Mouse (Mus musculus): ENCODE data around the gene Ap4m1. TPM values are rescaled to one million over a fixed set of nuclear protein-coding genes. Genes with fewer than 3 reads are reported as not detected.
"Not testable (repeated sequence)": the region's sequence is repeated elsewhere in the genome, so short reads cannot be mapped to it uniquely, and the experiment has no call there.

Gene Ap4m1
- polyA plus RNA-seq, 1 experiment from 2014 or later = 5.3 TPM

GRCm38 (mm10) chr5:138202086-138202485, 30.3 kb downstream of the Ap4m1 start:
- ATAC-seq (ENCODE audit: insufficient read depth) = no peak
- WGBS (ENCODE audit: insufficient replicate concordance) = 61% methylated on average over 3 of the region's 3 CpGs
- 0 out of 2 replicates have a peak, but pooled peaks cover 3% of the 10 kb centered on the region for H3K9me3 ChIP-seq (replicated peaks)
- H3K4me1 ChIP-seq (replicated peaks) = no peaks in the 10 kb centered on the region
- no peaks in the 10 kb centered on the region for H3K36me3 ChIP-seq (replicated peaks)
- H3K9ac ChIP-seq = no peak overlapping the region
- no peak overlapping the region for H3K4me2 ChIP-seq
- H3K27me3 ChIP-seq = no peaks in the 10 kb centered on the region
- H3K4me3 ChIP-seq (replicated peaks) = no peak overlapping the region
- H3K27ac ChIP-seq (replicated peaks) = no peak overlapping the region

- Histone ChIP-seq H3K27me3 (no peaks in the 10 kb centered on the region), H3K27ac (replicated peaks) (no peak overlapping the region), H3K4me3 (replicated peaks) (no peak overlapping the region), H3K9ac (no peak overlapping the region), H3K4me1 (replicated peaks) (no peaks in the 10 kb centered on the region), H3K9me3 (replicated peaks) (0 out of 2 replicates have a peak, but pooled peaks cover 3% of the 10 kb centered on the region), H3K36me3 (replicated peaks) (no peaks in the 10 kb centered on the region), H3K4me2 (no peak overlapping the region)
- WGBS (ENCODE audit: insufficient replicate concordance) = 66% methylated on average over 1 of the region's 1 CpGs
- no peak for ATAC-seq (ENCODE audit: insufficient read depth)
Observed at GRCm38 (mm10) chr5:138207253-138207652, 35.5 kb downstream of the Ap4m1 start.

- 54% methylated on average over 4 of the region's 4 CpGs for WGBS (ENCODE audit: insufficient replicate concordance)
- Histone ChIP-seq H3K9ac (no peak overlapping the region), H3K9me3 (replicated peaks) (0 out of 2 replicates have a peak, but pooled peaks cover 3% of the 10 kb centered on the region), H3K4me3 (replicated peaks) (no peak overlapping the region), H3K36me3 (replicated peaks) (no peaks in the 10 kb centered on the region), H3K27ac (replicated peaks) (no peak overlapping the region), H3K4me2 (no peak overlapping the region), H3K27me3 (no peaks in the 10 kb centered on the region), H3K4me1 (replicated peaks) (no peaks in the 10 kb centered on the region)
- no peak for ATAC-seq (ENCODE audit: insufficient read depth)
Observed at GRCm38 (mm10) chr5:138207873-138208272, 36.1 kb downstream of the Ap4m1 start.

GRCm38 (mm10) chr5:138216632-138217031, 44.8 kb downstream of the Ap4m1 start:
- H3K27me3 ChIP-seq; ATAC-seq (ENCODE audit: insufficient read depth); H3K36me3 ChIP-seq (replicated peaks); H3K9me3 ChIP-seq (replicated peaks); H3K27ac ChIP-seq (replicated peaks); H3K9ac ChIP-seq; H3K4me2 ChIP-seq; H3K4me1 ChIP-seq (replicated peaks); H3K4me3 ChIP-seq (replicated peaks): not testable (repeated sequence)
- WGBS (ENCODE audit: insufficient replicate concordance) = 84% methylated on average over 13 of the region's 13 CpGs

GRCm38 (mm10) chr5:138219864-138220263, 48.1 kb downstream of the Ap4m1 start:
- H3K27me3 ChIP-seq = no peaks in the 10 kb centered on the region
- H3K36me3 ChIP-seq (replicated peaks) = no peaks in the 10 kb centered on the region
- H3K4me2 ChIP-seq = no peak overlapping the region
- 41% methylated on average over 2 of the region's 2 CpGs for WGBS (ENCODE audit: insufficient replicate concordance)
- ATAC-seq (ENCODE audit: insufficient read depth) = no peak
- no peak overlapping the region for H3K4me3 ChIP-seq (replicated peaks)
- H3K27ac ChIP-seq (replicated peaks) = no peak overlapping the region
- H3K9me3 ChIP-seq (replicated peaks) = no peaks in the 10 kb centered on the region
- no peak overlapping the region for H3K9ac ChIP-seq
- H3K4me1 ChIP-seq (replicated peaks) = no peaks in the 10 kb centered on the region

GRCm38 (mm10) chr5:138222111-138222510, 50.3 kb downstream of the Ap4m1 start:
- no peaks in the 10 kb centered on the region for H3K27me3 ChIP-seq
- H3K4me1 ChIP-seq (replicated peaks) = no peaks in the 10 kb centered on the region
- no peak overlapping the region for H3K9ac ChIP-seq
- H3K36me3 ChIP-seq (replicated peaks) = no peaks in the 10 kb centered on the region
- H3K4me3 ChIP-seq (replicated peaks) = no peak overlapping the region
- H3K9me3 ChIP-seq (replicated peaks) = no peaks in the 10 kb centered on the region
- no peak for ATAC-seq (ENCODE audit: insufficient read depth)
- H3K4me2 ChIP-seq = no peak overlapping the region
- H3K27ac ChIP-seq (replicated peaks) = no peak overlapping the region
- 20% methylated on average over 4 of the region's 4 CpGs for WGBS (ENCODE audit: insufficient replicate concordance)

- no peaks in the 10 kb centered on the region for H3K27me3 ChIP-seq
- H3K4me1 ChIP-seq (replicated peaks) = no peaks in the 10 kb centered on the region
- 46% methylated on average over 3 of the region's 3 CpGs for WGBS (ENCODE audit: insufficient replicate concordance)
- H3K9me3 ChIP-seq (replicated peaks) = no peaks in the 10 kb centered on the region
- no peak overlapping the region for H3K4me3 ChIP-seq (replicated peaks)
- H3K9ac ChIP-seq = no peak overlapping the region
- H3K27ac ChIP-seq (replicated peaks) = no peak overlapping the region
- no peak for ATAC-seq (ENCODE audit: insufficient read depth)
- no peak overlapping the region for H3K4me2 ChIP-seq
- H3K36me3 ChIP-seq (replicated peaks) = no peaks in the 10 kb centered on the region
Observed at GRCm38 (mm10) chr5:138223287-138223686, 51.5 kb downstream of the Ap4m1 start.

GRCm38 (mm10) chr5:138225700-138226099, 53.9 kb downstream of the Ap4m1 start, which contains the start of gene Nxpe5:
TSS of gene Nxpe5 (plus strand) at chr5:138225898.
- H3K36me3 ChIP-seq (replicated peaks) = no peaks in the 10 kb centered on the region
- WGBS (ENCODE audit: insufficient replicate concordance) = 49% methylated on average over 2 of the region's 2 CpGs

GRCm38 (mm10) chr5:138226491-138226890, 54.7 kb downstream of the Ap4m1 start:
- Histone ChIP-seq H3K4me2 (no peak overlapping the region), H3K9ac (no peak overlapping the region), H3K27ac (replicated peaks) (no peak overlapping the region), H3K4me3 (replicated peaks) (no peak overlapping the region), H3K9me3 (replicated peaks) (no peaks in the 10 kb centered on the region), H3K4me1 (replicated peaks) (no peaks in the 10 kb centered on the region), H3K36me3 (replicated peaks) (no peaks in the 10 kb centered on the region), H3K27me3 (no peaks in the 10 kb centered on the region)
- ATAC-seq (ENCODE audit: insufficient read depth) = no peak
- WGBS (ENCODE audit: insufficient replicate concordance) = 34% methylated on average over 4 of the region's 4 CpGs

More at GRCm38 (mm10) chr5:138225700-138226099, 53.9 kb downstream of the Ap4m1 start, which contains the start of gene Nxpe5:
- H3K4me3 ChIP-seq (replicated peaks) = no peak within 1 kb of the TSS
- H3K27me3 ChIP-seq = no peaks in the 10 kb centered on the region
- H3K4me2 ChIP-seq = no peak within 1 kb of the TSS
- no peaks in the 10 kb centered on the region for H3K4me1 ChIP-seq (replicated peaks)
- H3K9me3 ChIP-seq (replicated peaks) = no peaks in the 10 kb centered on the region
- no peak for ATAC-seq (ENCODE audit: insufficient read depth)
- no peak within 1 kb of the TSS for H3K9ac ChIP-seq
- no peak within 1 kb of the TSS for H3K27ac ChIP-seq (replicated peaks)

GRCm38 (mm10) chr5:138227367-138227766, 55.6 kb downstream of the Ap4m1 start:
- no peak overlapping the region for H3K4me2 ChIP-seq
- no peaks in the 10 kb centered on the region for H3K4me1 ChIP-seq (replicated peaks)
- H3K27ac ChIP-seq (replicated peaks) = no peak overlapping the region
- WGBS (ENCODE audit: insufficient replicate concordance) = 14% methylated on average over 2 of the region's 2 CpGs
- no peak for ATAC-seq (ENCODE audit: insufficient read depth)
- no peak overlapping the region for H3K9ac ChIP-seq
- H3K27me3 ChIP-seq = no peaks in the 10 kb centered on the region
- no peaks in the 10 kb centered on the region for H3K9me3 ChIP-seq (replicated peaks)
- no peak overlapping the region for H3K4me3 ChIP-seq (replicated peaks)
- H3K36me3 ChIP-seq (replicated peaks) = no peaks in the 10 kb centered on the region

- no peak for ATAC-seq (ENCODE audit: insufficient read depth)
- Histone ChIP-seq H3K36me3 (replicated peaks) (no peaks in the 10 kb centered on the region), H3K4me2 (no peak overlapping the region), H3K9me3 (replicated peaks) (no peaks in the 10 kb centered on the region), H3K27ac (replicated peaks) (no peak overlapping the region), H3K4me1 (replicated peaks) (no peaks in the 10 kb centered on the region), H3K4me3 (replicated peaks) (no peak overlapping the region), H3K9ac (no peak overlapping the region), H3K27me3 (no peaks in the 10 kb centered on the region)
- WGBS (ENCODE audit: insufficient replicate concordance) = 24% methylated on average over 3 of the region's 3 CpGs
Observed at GRCm38 (mm10) chr5:138228026-138228425, 56.2 kb downstream of the Ap4m1 start.

GRCm38 (mm10) chr5:138229511-138229910, 57.7 kb downstream of the Ap4m1 start:
- H3K4me1 ChIP-seq (replicated peaks) = no peaks in the 10 kb centered on the region
- ATAC-seq (ENCODE audit: insufficient read depth) = no peak
- H3K4me3 ChIP-seq (replicated peaks) = no peak overlapping the region
- H3K9ac ChIP-seq = no peak overlapping the region
- no peaks in the 10 kb centered on the region for H3K36me3 ChIP-seq (replicated peaks)
- no peaks in the 10 kb centered on the region for H3K9me3 ChIP-seq (replicated peaks)
- no peaks in the 10 kb centered on the region for H3K27me3 ChIP-seq
- no peak overlapping the region for H3K4me2 ChIP-seq
- 80% methylated on average over 3 of the region's 3 CpGs for WGBS (ENCODE audit: insufficient replicate concordance)
- no peak overlapping the region for H3K27ac ChIP-seq (replicated peaks)
